Mouse (Mus musculus): ENCODE measurements around the gene Pold3. TPM values are rescaled to one million over a fixed set of nuclear protein-coding genes. Genes with fewer than 3 reads are reported as not detected.
"Not testable (repeated sequence)": the region's sequence is repeated elsewhere in the genome, so short reads cannot be mapped to it uniquely, and the experiment has no call there.

Gene Pold3
- polyA plus RNA-seq, 1 experiment from 2014 or later, result 69.9 TPM

GRCm38 (mm10) chr7:100100031-100100595 is 21.3 kb downstream of the Pold3 start:
- Histone ChIP-seq H3K4me3 (no peak overlapping the region), H3K4me1 (no peaks in the 10 kb centered on the region), H3K9me3 (no peaks in the 10 kb centered on the region), H3K27ac (no peak overlapping the region), H3K36me3 (peaks cover 88% of the 10 kb centered on the region), H3K27me3 (ENCODE audit: insufficient read depth, poor library complexity, severe bottlenecking) (no peaks in the 10 kb centered on the region)
- DNase-seq (ENCODE audit: low spot score), result no peak
- 88% methylated on average over 5 of the region's 5 CpGs for WGBS

- Histone ChIP-seq H3K27ac (no peak overlapping the region), H3K9me3 (no peaks in the 10 kb centered on the region), H3K36me3 (peaks cover 90% of the 10 kb centered on the region), H3K4me3 (no peak overlapping the region), H3K4me1 (no peaks in the 10 kb centered on the region), H3K27me3 (ENCODE audit: insufficient read depth, poor library complexity, severe bottlenecking) (no peaks in the 10 kb centered on the region)
- 91% methylated on average over 5 of the region's 5 CpGs for WGBS
- no peak for DNase-seq (ENCODE audit: low spot score)
Observed at GRCm38 (mm10) chr7:100086891-100087290, 34.5 kb downstream of the Pold3 start.

DNA sequence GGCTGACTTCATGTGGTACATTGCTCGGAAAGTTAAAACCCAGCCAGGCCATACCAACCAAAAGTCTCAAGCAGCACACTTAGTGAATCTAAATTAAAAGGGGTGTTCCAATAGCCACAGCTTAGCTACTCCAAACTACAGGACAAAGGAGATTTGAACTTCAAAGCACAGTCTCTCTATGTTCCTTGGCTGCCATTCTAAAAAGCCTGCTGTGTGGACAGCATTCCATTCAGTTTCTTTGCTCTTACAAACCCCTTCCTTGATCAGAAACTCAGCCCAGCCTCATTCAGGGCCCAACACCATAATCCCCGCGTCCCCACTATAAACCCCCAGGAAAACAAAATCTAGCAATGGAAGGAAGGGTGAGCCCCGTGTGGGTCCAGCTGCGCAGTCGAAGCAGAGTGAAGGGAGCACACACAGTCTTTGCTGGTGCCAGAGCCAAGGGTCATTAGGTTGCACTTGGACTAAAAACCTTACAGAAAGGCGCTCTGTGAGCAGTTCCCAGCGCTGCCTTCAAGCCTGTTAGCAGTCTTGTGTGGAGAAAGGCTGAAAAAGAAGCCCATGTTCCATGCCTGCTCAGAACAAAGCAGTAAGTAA is 35.1 kb downstream of the Pold3 start:
- Histone ChIP-seq H3K9me3 (no peaks in the 10 kb centered on the region), H3K36me3 (peaks cover 85% of the 10 kb centered on the region), H3K4me3 (no peak overlapping the region), H3K27me3 (ENCODE audit: insufficient read depth, poor library complexity, severe bottlenecking) (no peaks in the 10 kb centered on the region), H3K27ac (no peak overlapping the region), H3K4me1 (no peaks in the 10 kb centered on the region)
- DNase-seq (ENCODE audit: low spot score), result no peak
- 95% methylated on average over 8 of the region's 8 CpGs for WGBS

- no peak overlapping the region for H3K27ac ChIP-seq
- H3K27me3 ChIP-seq (ENCODE audit: insufficient read depth, poor library complexity, severe bottlenecking), result no peaks in the 10 kb centered on the region
- no peak for DNase-seq (ENCODE audit: low spot score)
- WGBS, result 95% methylated on average over 6 of the region's 6 CpGs
- peaks cover 15% of the 10 kb centered on the region for H3K4me1 ChIP-seq
- no peak overlapping the region for H3K4me3 ChIP-seq
- H3K9me3 ChIP-seq, result no peaks in the 10 kb centered on the region
- peaks cover 72% of the 10 kb centered on the region for H3K36me3 ChIP-seq
Observed at GRCm38 (mm10) chr7:100083812-100084211, 37.6 kb downstream of the Pold3 start.

- DNase-seq (ENCODE audit: low spot score), result no peak
- peaks cover 15% of the 10 kb centered on the region for H3K4me1 ChIP-seq
- H3K4me3 ChIP-seq, result no peak overlapping the region
- H3K27me3 ChIP-seq (ENCODE audit: insufficient read depth, poor library complexity, severe bottlenecking), result no peaks in the 10 kb centered on the region
- H3K9me3 ChIP-seq, result no peaks in the 10 kb centered on the region
- no peak overlapping the region for H3K27ac ChIP-seq
- WGBS, result 90% methylated on average over 6 of the region's 6 CpGs
- peaks cover 65% of the 10 kb centered on the region for H3K36me3 ChIP-seq
Observed at GRCm38 (mm10) chr7:100082836-100083235, 38.5 kb downstream of the Pold3 start.

DNA sequence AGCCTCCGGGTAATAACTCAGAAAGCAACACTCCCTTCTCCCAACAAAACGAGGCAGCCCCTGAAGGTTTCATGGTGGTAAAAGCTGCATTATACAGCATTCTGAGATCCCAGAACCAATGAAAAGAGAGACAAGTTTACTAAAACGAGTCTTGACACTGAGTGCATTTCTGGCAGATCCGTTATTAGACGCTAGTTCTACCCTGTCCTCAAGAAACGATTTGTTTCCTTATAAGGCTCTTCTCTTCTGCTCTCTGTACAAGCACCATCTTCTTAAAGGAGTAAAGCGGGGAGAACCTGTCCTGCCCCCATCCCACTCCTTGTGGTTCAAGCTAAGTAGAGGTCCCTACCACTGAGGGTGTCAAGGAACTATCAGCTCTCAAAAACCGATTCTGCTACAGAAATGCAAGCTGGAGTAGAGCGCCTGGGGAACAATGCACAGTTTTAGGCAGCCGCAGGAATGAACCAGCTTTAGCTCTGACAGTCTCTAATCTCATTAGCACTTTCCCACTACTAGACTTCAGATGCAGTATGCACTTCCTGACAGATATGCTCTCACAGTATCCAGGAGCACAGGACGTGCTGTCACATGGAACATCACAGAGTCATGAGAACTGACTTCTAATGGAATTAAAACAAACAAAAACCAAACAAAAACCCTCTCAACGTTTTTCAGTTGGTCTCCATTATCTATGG is 41.1 kb downstream of the Pold3 start:
- WGBS, result 59% methylated on average over 12 of the region's 12 CpGs
- no peak for DNase-seq (ENCODE audit: low spot score)
- Histone ChIP-seq H3K4me3 (no peak overlapping the region), H3K27me3 (ENCODE audit: insufficient read depth, poor library complexity, severe bottlenecking) (no peaks in the 10 kb centered on the region), H3K27ac (peak overlapping the region; percentile 38; the same call in 1 of the 2 replicates), H3K4me1 (peaks cover 23% of the 10 kb centered on the region), H3K9me3 (no peaks in the 10 kb centered on the region), H3K36me3 (peaks cover 40% of the 10 kb centered on the region)

DNA sequence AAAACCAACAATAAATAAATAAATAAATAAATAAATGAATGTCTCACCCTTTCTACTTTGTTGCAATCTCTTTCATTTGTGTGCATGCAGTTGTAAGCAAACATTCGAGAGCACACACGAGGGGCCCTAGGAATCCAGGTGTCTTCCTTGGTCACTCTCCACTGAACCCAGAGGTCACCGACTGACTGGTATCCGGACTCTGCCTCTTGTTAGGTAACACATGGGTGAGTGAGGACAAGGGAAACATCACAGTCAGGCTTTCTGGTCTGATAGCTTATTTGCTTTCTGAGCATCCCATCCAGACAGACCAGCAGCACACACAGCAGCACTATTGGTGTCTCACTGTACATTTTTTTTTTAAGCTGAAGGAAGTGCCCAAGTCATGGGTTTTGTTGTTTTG is 44.3 kb downstream of the Pold3 start:
- Histone ChIP-seq H3K9me3 (no peaks in the 10 kb centered on the region), H3K27ac (no peak overlapping the region), H3K4me3 (no peak overlapping the region), H3K27me3 (ENCODE audit: insufficient read depth, poor library complexity, severe bottlenecking) (no peaks in the 10 kb centered on the region), H3K4me1 (peaks cover 23% of the 10 kb centered on the region), H3K36me3 (0 out of 2 replicates have a peak, but pooled peaks cover 9% of the 10 kb centered on the region)
- no peak for DNase-seq (ENCODE audit: low spot score)
- WGBS, result 79% methylated on average over 4 of the region's 4 CpGs

DNA sequence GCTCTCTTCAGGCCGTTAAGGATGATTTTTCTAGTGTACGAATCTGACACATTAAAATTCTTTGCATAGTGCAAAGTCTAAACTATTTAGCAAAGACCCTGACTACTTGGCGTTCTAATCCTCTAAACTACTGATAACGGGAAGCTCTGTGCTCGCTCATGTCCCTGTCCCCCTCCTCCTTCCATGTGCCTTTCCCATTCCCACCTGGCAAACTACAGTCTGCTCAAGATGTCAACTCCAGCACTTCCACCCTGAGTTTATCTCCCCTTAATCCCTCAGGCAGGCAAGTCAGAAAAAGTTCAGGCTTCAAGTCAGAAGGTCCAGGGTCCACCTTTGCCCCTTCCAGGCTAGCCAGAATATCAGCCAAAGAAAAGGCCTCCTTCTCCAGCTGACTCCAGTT is 45.1 kb downstream of the Pold3 start:
- Histone ChIP-seq H3K9me3 (no peaks in the 10 kb centered on the region), H3K36me3 (0 out of 2 replicates have a peak, but pooled peaks cover 9% of the 10 kb centered on the region), H3K4me3 (no peak overlapping the region), H3K27ac (no peak overlapping the region), H3K27me3 (ENCODE audit: insufficient read depth, poor library complexity, severe bottlenecking) (no peaks in the 10 kb centered on the region), H3K4me1 (peaks cover 23% of the 10 kb centered on the region)
- no peak for DNase-seq (ENCODE audit: low spot score)
- WGBS, result 38% methylated on average over 5 of the region's 5 CpGs

GRCm38 (mm10) chr7:100073959-100074358 is 47.4 kb downstream of the Pold3 start:
- Histone ChIP-seq H3K36me3 (0 out of 2 replicates have a peak, but pooled peaks cover under 1% of the 10 kb centered on the region), H3K4me3 (no peak overlapping the region), H3K9me3 (no peaks in the 10 kb centered on the region), H3K4me1 (peaks cover 8% of the 10 kb centered on the region; the same call in 1 of the 2 replicates), H3K27ac (no peak overlapping the region), H3K27me3 (ENCODE audit: insufficient read depth, poor library complexity, severe bottlenecking) (no peaks in the 10 kb centered on the region)
- WGBS, result 77% methylated on average over 2 of the region's 2 CpGs
- DNase-seq (ENCODE audit: low spot score), result no peak

DNA sequence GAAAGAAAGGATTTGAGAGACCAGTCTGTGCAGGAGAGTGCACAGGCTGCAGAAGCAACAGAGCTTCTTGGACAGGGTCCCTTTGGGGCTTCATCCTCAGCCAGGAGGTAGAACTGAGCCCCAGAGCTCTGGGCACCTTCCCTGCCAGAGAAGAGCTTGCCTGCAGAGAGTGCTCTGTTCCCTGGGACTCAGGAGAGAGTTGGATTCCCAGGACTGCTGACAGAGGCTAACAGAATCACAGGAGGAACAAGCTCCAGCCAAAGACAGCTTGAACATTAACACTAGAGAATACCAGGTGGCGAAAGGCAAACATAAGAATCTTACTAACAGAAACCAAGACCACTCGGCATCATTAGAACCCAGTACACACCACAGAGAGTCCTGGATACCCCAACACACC is 68.4 kb downstream of the Pold3 start:
- H3K4me3 ChIP-seq; H3K36me3 ChIP-seq; H3K9me3 ChIP-seq; DNase-seq (ENCODE audit: low spot score); H3K27me3 ChIP-seq (ENCODE audit: insufficient read depth, poor library complexity, severe bottlenecking); H3K4me1 ChIP-seq; H3K27ac ChIP-seq: not testable (repeated sequence)
- 87% methylated on average over 2 of the region's 2 CpGs for WGBS

GRCm38 (mm10) chr7:100051904-100052303 is 69.5 kb downstream of the Pold3 start:
- H3K27ac ChIP-seq, result no peak overlapping the region

DNA sequence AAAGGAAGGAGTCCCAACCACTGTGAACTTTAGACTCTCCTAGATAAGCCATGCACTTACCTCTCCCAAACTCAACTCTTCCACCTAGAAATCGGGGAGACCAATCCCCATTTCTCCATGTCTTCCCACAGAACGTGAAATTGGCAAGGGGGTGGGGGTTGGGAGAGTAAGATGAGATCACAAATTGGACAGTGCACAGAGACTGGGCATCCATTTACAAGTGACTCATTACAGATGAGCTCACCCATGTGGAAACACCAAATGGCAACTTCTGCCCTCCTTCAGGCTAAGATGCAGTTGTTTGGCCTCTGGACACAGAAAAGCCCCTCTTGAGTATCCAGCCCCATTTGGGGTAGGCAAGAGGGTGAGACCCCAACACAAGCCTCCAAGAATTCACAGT is 74.9 kb downstream of the Pold3 start:
- H3K4me3 ChIP-seq, result no peak overlapping the region
- WGBS, result 74% methylated on average over 2 of the region's 2 CpGs

More at GRCm38 (mm10) chr7:100051904-100052303, 69.5 kb downstream of the Pold3 start:
- Histone ChIP-seq H3K9me3 (no peaks in the 10 kb centered on the region), H3K36me3 (no peaks in the 10 kb centered on the region), H3K27me3 (ENCODE audit: insufficient read depth, poor library complexity, severe bottlenecking) (0 out of 2 replicates have a peak, but pooled peaks cover 7% of the 10 kb centered on the region), H3K4me3 (no peak overlapping the region), H3K4me1 (no peaks in the 10 kb centered on the region)
- DNase-seq (ENCODE audit: low spot score), result no peak
- WGBS, result 67% methylated on average over 4 of the region's 4 CpGs

DNA sequence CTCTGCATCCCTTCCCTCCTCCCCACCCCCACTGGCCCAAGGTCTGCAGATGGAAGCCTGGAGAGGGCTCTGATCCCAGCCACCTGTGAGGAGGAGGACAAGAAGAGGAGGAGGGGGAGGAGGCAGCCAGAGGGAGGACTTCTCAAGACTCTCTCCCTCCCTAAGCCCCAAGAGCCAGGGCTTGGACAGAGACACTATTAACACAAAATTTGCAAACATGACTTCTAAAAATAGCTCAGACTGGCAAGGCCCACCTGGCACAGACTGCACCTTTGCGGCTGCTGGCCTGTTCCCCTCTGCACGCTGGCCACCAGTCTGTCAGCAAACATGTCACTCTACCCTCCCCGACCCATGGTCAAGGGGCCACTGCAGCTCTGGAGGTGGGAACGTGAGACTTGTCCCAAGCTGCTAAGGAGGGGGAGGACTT is 77.7 kb downstream of the Pold3 start:
- no peaks in the 10 kb centered on the region for H3K9me3 ChIP-seq
- 24% methylated on average over 4 of the region's 4 CpGs for WGBS
- no peak overlapping the region for H3K4me3 ChIP-seq
- no peak for DNase-seq (ENCODE audit: low spot score)
- H3K36me3 ChIP-seq, result no peaks in the 10 kb centered on the region
- H3K27ac ChIP-seq, result no peak overlapping the region
- H3K27me3 ChIP-seq (ENCODE audit: insufficient read depth, poor library complexity, severe bottlenecking), result peaks cover 46% of the 10 kb centered on the region
- peaks cover 24% of the 10 kb centered on the region for H3K4me1 ChIP-seq

More for the DNA sequence above, 74.9 kb downstream of the Pold3 start:
- Histone ChIP-seq H3K27me3 (ENCODE audit: insufficient read depth, poor library complexity, severe bottlenecking) (peaks cover 39% of the 10 kb centered on the region), H3K36me3 (no peaks in the 10 kb centered on the region), H3K4me1 (peaks cover 24% of the 10 kb centered on the region), H3K9me3 (no peaks in the 10 kb centered on the region), H3K27ac (no peak overlapping the region)
- DNase-seq (ENCODE audit: low spot score), result no peak
